Mouse (Mus musculus): ENCODE data around the gene I0C0044D17Rik. TPM values are rescaled to one million over a fixed set of nuclear protein-coding genes. Genes with fewer than 3 reads are reported as not detected.
A peak's percentile ranks its signal among the peaks of the same experiment; 100 is the strongest.

The I0C0044D17Rik gene
- total RNA-seq, 4 experiments from 2014 or later: not detected

- no peak for DNase-seq (ENCODE audit: low spot score in 2 of 2)
Measured at GRCm38 (mm10) chr4:98831726-98832125, 8.1 kb upstream of the I0C0044D17Rik start.

GRCm38 (mm10) chr4:98826701-98827100, 3.1 kb upstream of the I0C0044D17Rik start:
- no peak for DNase-seq (ENCODE audit: low spot score in 2 of 2)

- no peak for DNase-seq (ENCODE audit: low spot score in 2 of 2)
Measured at GRCm38 (mm10) chr4:98823047-98823446, 593 bp downstream of the I0C0044D17Rik start.

GRCm38 (mm10) chr4:98822478-98822877, 1.2 kb downstream of the I0C0044D17Rik start:
- no peak for DNase-seq (ENCODE audit: low spot score in 2 of 2)

- DNase-seq (ENCODE audit: low spot score in 2 of 2): no peak
Measured at GRCm38 (mm10) chr4:98819216-98819755, 4.4 kb downstream of the I0C0044D17Rik start.

GRCm38 (mm10) chr4:98817184-98817911, 6.3 kb downstream of the I0C0044D17Rik start, which contains the start of gene Kank4:
Gene Kank4, minus strand, starts transcription at chr4:98817537.
- no peak for DNase-seq (ENCODE audit: low spot score in 2 of 2)

GRCm38 (mm10) chr4:98816807-98817183, 6.8 kb downstream of the I0C0044D17Rik start:
- DNase-seq (ENCODE audit: low spot score in 2 of 2): no peak

- DNase-seq (ENCODE audit: low spot score in 2 of 2): no peak
Measured at GRCm38 (mm10) chr4:98806306-98806705, 17.3 kb downstream of the I0C0044D17Rik start.

- no peak for DNase-seq (ENCODE audit: low spot score in 2 of 2)
Measured at GRCm38 (mm10) chr4:98805291-98806048, 18.2 kb downstream of the I0C0044D17Rik start.

- no peak for DNase-seq (ENCODE audit: low spot score in 2 of 2)
Measured at GRCm38 (mm10) chr4:98804476-98805134, 19.0 kb downstream of the I0C0044D17Rik start.

GRCm38 (mm10) chr4:98801775-98802174, 21.9 kb downstream of the I0C0044D17Rik start:
- no peak for DNase-seq (ENCODE audit: low spot score in 2 of 2)

GRCm38 (mm10) chr4:98800824-98801223, 22.8 kb downstream of the I0C0044D17Rik start:
- peak in 1 of 2 experiments; percentile 7 for DNase-seq (ENCODE audit: low spot score in 2 of 2)

- DNase-seq (ENCODE audit: low spot score in 2 of 2): peak in 1 of 2 experiments; percentile 6
Measured at GRCm38 (mm10) chr4:98796591-98797341, 26.9 kb downstream of the I0C0044D17Rik start.

GRCm38 (mm10) chr4:98795241-98795640, 28.4 kb downstream of the I0C0044D17Rik start:
- DNase-seq (ENCODE audit: low spot score in 2 of 2): no peak

GRCm38 (mm10) chr4:98793486-98793885, 30.2 kb downstream of the I0C0044D17Rik start:
- DNase-seq (ENCODE audit: low spot score in 2 of 2): no peak

GRCm38 (mm10) chr4:98790721-98791120, 32.9 kb downstream of the I0C0044D17Rik start:
- DNase-seq (ENCODE audit: low spot score in 2 of 2): no peak

GRCm38 (mm10) chr4:98789861-98790311, 33.8 kb downstream of the I0C0044D17Rik start:
- DNase-seq (ENCODE audit: low spot score in 2 of 2): no peak

GRCm38 (mm10) chr4:98789133-98789765, 34.4 kb downstream of the I0C0044D17Rik start:
- DNase-seq (ENCODE audit: low spot score in 2 of 2): no peak

- DNase-seq (ENCODE audit: low spot score in 2 of 2): no peak
Measured at GRCm38 (mm10) chr4:98786281-98786680, 37.4 kb downstream of the I0C0044D17Rik start.

GRCm38 (mm10) chr4:98785851-98786250, 37.8 kb downstream of the I0C0044D17Rik start:
- no peak for DNase-seq (ENCODE audit: low spot score in 2 of 2)
